Mouse (Mus musculus): ENCODE measurements around the gene Ssc4d. TPM values are rescaled to one million over a fixed set of nuclear protein-coding genes. Genes with fewer than 3 reads are reported as not detected.

The Ssc4d gene
- under 1 TPM; 0.92 to 0.99 TPM for polyA plus RNA-seq (2017; shearing (Covaris generic))

GRCm38 (mm10) chr5:135974365-135974764 is at the start of gene Ssc4d:
Ssc4d (minus strand) TSS chr5:135974531.

GRCm38 (mm10) chr5:135994725-135995687 is 20.7 kb upstream of the Ssc4d start, which contains the start of gene Dtx2:
Dtx2 (plus strand) TSS chr5:135994800.

GRCm38 (mm10) chr5:135979904-135980303 is 5.6 kb upstream of the Ssc4d start, which contains the start of gene Zp3:
Zp3 (plus strand) TSS chr5:135980099.

GRCm38 (mm10) chr5:135934481-135935175 is 39.7 kb downstream of the Ssc4d start, which contains the start of gene Ywhag:
Ywhag (minus strand) TSS chr5:135934616.

Other genes with a start within 250 kb of the Ssc4d start
- 10 to 100 TPM; 61.9 to 66.5 TPM for gene Tmem120a, start 230.1 kb downstream of the Ssc4d start, polyA plus RNA-seq (2017; shearing (Covaris generic))
- gene Styxl1, start 196.1 kb downstream of the Ssc4d start, polyA plus RNA-seq (2017; shearing (Covaris generic)) = under 1 TPM; 0.25 to 0.66 TPM
- gene Mdh2, start 196.1 kb downstream of the Ssc4d start, polyA plus RNA-seq (2017; shearing (Covaris generic)) = 100 to 1,000 TPM; 467 to 511 TPM
- gene Srrm3, start 167.6 kb downstream of the Ssc4d start, polyA plus RNA-seq (2017; shearing (Covaris generic)) = under 1 TPM; 0.14 to 0.21 TPM
- gene Hspb1, start 86.6 kb downstream of the Ssc4d start, polyA plus RNA-seq (2017; shearing (Covaris generic)) = 1 to 10 TPM in 1 of 2 experiments, not detected in 1; 1.3 TPM
- 10 to 100 TPM; 39.6 to 58.1 TPM for gene Ywhag, start 39.9 kb downstream of the Ssc4d start, polyA plus RNA-seq (2017; shearing (Covaris generic))
- not detected for gene Zp3, start 5.6 kb upstream of the Ssc4d start, polyA plus RNA-seq (2017; shearing (Covaris generic))
- 10 to 100 TPM; 19.7 to 20.9 TPM for gene Dtx2, start 20.3 kb upstream of the Ssc4d start, polyA plus RNA-seq (2017; shearing (Covaris generic))
- gene Upk3b, start 64.0 kb upstream of the Ssc4d start, polyA plus RNA-seq (2017; shearing (Covaris generic)) = under 1 TPM in 1 of 2 experiments, not detected in 1; 0.05 TPM
- gene Upk3bl, start 80.0 kb upstream of the Ssc4d start, polyA plus RNA-seq (2017; shearing (Covaris generic)) = not detected
- gene Rasa4, start 109.4 kb upstream of the Ssc4d start, polyA plus RNA-seq (2017; shearing (Covaris generic)) = 1 to 10 TPM; 2.3 to 2.7 TPM
- 100 to 1,000 TPM; 175 to 202 TPM for gene Polr2j, start 142.1 kb upstream of the Ssc4d start, polyA plus RNA-seq (2017; shearing (Covaris generic))
- gene Lrwd1, start 161.5 kb upstream of the Ssc4d start, polyA plus RNA-seq (2017; shearing (Covaris generic)) = 10 to 100 TPM; 40.2 to 43.8 TPM
- 10 to 100 TPM; 60.9 to 73.3 TPM for gene Alkbh4, start 161.6 kb upstream of the Ssc4d start, polyA plus RNA-seq (2017; shearing (Covaris generic))
- gene Orai2, start 196.2 kb upstream of the Ssc4d start, polyA plus RNA-seq (2017; shearing (Covaris generic)) = 10 to 100 TPM; 63.9 to 77.3 TPM
- 10 to 100 TPM; 45.0 to 45.9 TPM for gene Prkrip1, start 224.4 kb upstream of the Ssc4d start, polyA plus RNA-seq (2017; shearing (Covaris generic))

All from activated CD4-positive, CD25-positive, alpha-beta regulatory T cell (primary cell).